Mouse (Mus musculus): ENCODE measurements at regions not wholly inside any gene's neighbourhood (a gene's known extent, or its start where the extent isn't known, plus 50 kb on each side); places are given as distances from the start of the nearest gene placed in this dataset.

- Histone ChIP-seq H3K27me3 (ENCODE audit: control insufficient read depth, insufficient read depth, low read length) (no peaks in the 10 kb centered on the region), H3K9me3 (ENCODE audit: control insufficient read depth, low read length) (no peaks in the 10 kb centered on the region), H3K27ac (ENCODE audit: low read depth, low read length) (no peak overlapping the region), H3K4me3 (ENCODE audit: low read depth, low read length) (no peak overlapping the region), H3K4me2 (ENCODE audit: low read depth) (no peak overlapping the region), H3K4me1 (ENCODE audit: control insufficient read depth, insufficient read depth, low read length) (no peaks in the 10 kb centered on the region), H3K36me3 (ENCODE audit: control insufficient read depth, insufficient read depth, low read length) (no peaks in the 10 kb centered on the region), H3K9ac (ENCODE audit: low read length) (no peak overlapping the region)
- 75% methylated on average over 1 of the region's 1 CpGs for WGBS
- ATAC-seq (ENCODE audit: insufficient read depth, low FRiP score, low TSS enrichment) (no peak), DNase-seq (ENCODE audit: low spot score) (no peak)
These were observed 50.7 kb upstream of the Tarbp1 start for GRCm38 (mm10) chr8:126525575-126525974.

Measured in neural tube, embryonic 11.5 days (tissue).